Mouse (Mus musculus) gastrocnemius, postnatal 4 days (tissue): ENCODE data around the gene D17Wsu92e. TPM values are rescaled to one million over a fixed set of nuclear protein-coding genes. Genes with fewer than 3 reads are reported as not detected.
A peak's percentile ranks its signal among the peaks of the same experiment; 100 is the strongest.

Experiments used
- DNase-seq, 2 experiments: peaks; one replicate each; pipeline ENCODE4 v3.0.0; 2021 to 2022; ENCODE audit warnings: low spot score in 2 of 2, mixed read lengths in 2 of 2
- total RNA-seq, 2 experiments: library from RNA; stranded (reverse); gene quantifications; 2 replicates each; pipeline ENCODE4 v1.2.3; 2021

Gene D17Wsu92e
- total RNA-seq, 2 experiments from 2014 or later = 69.7 to 74.0 TPM

DNA sequence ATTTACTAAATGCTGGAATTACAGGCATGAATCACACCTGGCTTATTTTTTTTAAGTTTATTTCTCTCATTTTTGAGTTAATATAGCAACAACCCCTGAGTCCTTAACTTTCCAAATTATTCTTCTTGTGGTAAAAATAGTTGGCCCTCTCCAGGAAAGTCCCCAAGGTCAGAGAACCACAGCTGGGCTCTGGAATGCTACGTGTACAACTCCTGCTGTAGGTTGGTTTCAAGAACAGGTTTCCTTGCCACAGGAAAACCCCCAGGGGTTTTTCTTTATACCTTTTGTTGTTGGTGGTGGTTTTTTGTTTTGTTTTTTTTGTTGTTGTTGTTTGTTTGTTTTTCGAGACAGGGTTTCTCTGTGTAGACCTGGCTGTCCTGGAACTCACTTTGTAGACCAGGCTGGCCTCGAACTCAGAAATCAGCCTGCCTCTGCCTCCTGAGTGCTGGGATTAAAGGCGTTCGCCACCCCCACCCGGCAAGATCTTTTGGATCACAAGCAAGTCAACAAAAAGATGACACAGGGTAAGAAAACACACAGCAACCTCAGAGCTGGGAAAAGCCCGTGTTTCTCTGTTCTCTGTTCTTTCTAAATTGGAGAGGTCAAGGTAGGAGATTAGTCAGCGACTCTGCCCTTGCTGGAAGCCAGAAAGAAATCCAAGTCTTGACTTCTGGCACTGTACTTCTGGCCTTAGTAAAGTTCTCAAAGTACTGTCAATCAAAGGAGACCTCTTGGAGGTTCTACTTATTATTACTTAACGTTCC, 2.9 kb upstream of the D17Wsu92e start:
- DNase-seq = no peak

DNA sequence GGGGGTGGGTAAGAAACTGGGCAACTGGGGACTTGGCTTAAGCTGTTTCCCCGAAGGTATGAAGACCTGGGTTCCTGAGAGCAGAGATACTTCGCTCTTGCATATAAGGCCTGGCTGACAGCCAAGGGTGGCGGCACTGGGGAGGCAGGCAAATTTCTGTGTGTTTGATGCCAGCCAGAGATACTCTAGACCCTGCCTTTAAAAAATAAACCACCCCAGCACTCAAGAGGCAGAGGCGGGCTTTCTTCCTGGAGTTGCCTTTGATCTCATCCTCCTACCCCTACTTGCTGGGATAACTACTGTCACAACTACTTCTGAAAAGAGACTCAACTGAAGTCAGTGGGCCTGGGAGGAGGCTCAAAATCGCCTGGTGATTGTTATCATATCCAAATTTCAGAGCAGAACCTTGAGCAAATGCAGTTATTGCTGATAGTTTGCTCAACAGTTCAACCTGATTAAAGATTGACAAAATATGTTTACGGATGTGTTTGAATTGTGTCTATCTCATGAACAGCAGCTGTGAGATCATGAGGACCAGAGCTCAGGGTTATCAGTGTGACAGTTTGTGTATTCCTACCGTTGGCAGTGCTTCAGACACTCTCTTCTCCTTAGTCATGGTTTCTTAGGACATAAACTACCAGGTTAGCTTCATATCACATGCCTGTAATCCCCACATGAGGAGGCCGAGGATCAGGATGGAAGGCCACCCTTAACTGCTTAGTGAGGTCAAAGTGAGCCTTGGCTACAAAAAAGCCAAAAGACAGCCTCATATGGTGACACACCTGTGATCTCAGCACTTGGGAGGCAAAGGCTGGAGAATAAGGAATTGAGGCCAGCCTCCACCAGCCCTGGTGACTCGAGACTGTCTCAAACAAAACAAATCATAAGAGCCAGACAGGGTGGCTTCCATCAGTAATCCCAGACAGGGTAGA, 1.2 kb upstream of the D17Wsu92e start:
- no peak for DNase-seq

DNA sequence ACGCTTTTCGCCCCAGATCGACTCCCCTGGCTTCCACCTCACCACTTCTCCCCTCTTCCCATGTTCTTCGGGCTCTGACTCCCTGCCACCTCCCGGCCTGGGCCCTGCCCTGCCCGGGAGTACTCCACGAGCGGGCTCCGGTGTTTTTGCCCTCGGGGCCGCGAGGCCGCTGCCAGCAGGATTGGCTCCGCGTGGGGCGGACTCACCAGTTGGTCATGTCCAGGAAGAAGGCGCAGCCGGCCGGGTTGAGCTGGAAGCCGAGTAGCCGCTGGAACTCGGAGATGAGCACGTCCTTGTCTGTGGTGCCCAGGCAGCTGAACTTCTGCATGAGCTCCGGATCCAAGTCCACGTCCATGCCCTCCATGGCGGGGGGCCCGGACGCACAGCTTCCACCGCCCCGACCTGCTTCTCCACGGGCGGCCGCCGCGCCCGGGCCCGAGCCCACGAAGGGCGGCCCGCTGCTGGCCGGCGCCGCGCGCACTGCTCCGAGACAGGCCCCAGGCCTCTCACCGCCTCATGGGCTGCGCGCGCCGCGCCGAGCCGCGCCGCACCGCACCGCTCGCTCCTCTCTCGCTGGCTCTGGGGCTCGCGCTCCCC, 379 bp downstream of the D17Wsu92e start:
- peak; percentile 46 to 75 for DNase-seq

DNA sequence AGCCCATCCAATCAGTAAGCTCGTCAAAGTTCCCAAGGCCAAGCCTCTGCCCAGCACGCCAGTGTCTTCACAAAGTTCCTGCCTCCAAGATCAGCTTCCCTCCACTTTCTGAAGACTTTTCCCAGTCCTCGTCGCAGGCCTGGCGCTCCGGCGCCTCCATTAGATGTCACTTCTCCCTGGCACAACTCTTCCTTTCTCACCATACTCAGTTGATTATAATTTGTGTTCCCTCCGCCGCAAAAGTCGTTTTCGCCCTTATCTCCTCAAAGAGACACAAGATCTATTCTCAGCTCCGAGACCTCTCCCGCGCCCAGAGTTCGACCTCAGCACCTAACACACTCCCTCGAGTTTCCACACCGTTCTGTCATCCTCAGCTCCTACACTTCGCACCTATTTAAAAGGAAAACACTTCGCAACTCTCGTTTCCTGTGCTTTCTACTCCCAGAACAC, 902 bp downstream of the D17Wsu92e start:
- DNase-seq = peak in 1 of 2 experiments; percentile 31

DNA sequence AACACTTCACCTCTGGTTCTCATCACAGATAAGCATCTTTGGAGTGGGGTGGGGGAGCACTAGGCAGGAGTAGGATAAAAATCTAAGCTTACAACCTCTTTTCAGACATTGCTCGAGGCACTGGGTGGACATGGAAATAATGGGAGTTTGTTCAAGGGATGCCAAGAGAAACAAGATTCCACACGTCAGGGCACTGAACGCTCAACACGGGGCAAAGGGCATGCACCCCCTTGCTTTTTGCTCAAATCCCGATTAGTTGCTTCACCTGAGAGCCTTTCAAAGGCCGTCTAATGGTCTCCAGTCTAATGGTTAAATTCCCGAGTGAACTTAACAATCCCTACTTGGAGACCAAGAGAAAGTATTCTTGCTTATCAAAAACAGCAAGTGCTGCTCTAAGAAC, 1.4 kb downstream of the D17Wsu92e start:
- no peak for DNase-seq

DNA sequence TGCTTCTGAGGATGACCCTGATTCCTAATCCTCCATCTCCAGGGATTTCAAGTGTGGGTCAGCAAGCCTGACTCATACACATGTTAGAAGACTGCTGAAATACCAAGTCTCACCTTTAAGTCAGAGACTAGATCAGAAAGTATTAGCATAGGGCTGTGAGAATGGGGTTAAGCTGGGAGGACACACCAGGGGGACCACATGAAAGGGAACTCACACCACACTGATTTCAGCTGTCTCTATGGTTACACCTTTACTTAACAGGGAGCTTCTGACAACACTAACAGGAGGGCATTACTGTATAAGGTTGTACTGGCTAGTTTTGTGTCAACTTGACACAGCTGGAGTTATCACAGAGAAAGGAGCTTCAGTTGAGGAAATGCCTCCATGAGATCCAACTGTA, 5.8 kb downstream of the D17Wsu92e start:
- no peak for DNase-seq

DNA sequence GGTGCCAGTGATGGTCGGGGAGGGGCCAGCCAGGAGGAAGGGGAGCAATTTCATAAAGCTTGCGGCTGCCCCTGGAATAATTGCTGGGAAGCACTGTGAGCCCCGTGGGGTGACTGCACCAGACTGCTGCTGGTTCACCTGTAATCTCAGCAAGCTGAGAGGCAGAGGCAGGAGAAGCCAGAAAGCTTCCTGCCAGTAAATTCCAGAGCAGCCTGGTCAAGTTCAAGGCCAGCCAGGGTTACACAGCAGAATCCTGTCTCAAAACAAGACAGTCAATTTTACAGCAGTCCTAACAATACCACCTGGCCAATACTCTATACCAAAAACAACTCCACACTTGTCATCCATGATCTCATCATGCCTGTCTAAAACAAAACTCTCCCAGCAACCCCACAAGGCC, 8.5 kb downstream of the D17Wsu92e start:
- no peak for DNase-seq

DNA sequence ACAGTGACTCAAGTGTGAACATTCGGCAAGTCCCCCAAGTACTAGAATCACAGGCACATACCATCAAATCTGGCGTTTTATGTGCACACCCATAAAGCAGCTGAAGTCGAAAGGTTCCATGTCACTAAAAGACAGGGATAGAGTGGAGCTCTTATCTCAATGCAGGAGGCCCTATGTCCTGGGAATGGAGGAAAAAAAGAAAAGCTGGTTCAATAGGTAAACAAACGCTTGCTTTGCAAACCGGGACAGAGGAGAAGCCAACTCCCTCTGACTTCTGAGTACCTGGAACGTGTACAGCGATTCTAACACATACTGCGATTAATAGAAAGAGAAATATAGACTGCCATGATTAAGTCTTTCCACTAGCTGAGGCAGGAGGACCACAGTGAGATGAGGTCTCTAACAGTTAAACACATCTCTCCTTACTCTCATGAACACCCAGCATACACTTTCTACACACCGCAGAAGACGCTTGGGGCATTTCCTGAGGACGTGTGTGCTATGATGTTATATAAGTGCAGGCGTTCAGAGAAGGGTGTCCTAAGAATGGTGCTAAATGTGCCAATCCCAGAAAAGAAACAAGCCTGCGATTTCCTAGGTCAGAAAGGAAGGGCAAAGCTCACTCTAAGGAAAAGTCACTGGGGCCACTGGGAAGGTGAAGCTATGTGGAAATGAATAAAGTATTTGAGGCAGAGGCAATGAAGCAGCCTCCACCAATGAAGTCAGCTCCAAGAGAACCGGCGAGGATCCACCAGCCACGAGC, 9.7 kb downstream of the D17Wsu92e start:
- DNase-seq = no peak

DNA sequence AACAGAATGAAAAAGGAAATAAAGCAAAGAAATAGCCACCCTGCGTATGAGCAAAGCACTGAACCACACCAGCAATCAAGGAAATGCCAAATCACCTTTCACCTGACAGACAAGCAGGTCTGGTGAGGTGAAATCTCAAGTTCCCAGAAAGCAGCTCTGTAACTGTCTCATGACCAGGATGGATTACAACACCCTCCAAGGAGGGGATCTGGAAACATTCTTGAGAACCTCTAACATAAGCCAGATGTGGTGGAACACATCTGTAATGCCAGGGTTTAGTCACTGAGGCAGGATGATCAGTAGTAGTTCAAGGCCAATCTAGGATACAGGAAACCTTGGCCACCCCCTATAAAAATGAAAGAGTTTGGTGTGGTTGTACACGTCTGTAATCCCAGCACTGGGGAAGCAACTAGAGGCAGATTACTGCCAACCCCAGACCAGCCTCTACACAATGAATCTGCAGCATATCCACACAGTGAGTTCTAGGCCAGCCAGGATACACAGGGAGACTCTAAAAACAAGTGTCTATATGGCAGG, 12.8 kb downstream of the D17Wsu92e start:
- no peak for DNase-seq

DNA sequence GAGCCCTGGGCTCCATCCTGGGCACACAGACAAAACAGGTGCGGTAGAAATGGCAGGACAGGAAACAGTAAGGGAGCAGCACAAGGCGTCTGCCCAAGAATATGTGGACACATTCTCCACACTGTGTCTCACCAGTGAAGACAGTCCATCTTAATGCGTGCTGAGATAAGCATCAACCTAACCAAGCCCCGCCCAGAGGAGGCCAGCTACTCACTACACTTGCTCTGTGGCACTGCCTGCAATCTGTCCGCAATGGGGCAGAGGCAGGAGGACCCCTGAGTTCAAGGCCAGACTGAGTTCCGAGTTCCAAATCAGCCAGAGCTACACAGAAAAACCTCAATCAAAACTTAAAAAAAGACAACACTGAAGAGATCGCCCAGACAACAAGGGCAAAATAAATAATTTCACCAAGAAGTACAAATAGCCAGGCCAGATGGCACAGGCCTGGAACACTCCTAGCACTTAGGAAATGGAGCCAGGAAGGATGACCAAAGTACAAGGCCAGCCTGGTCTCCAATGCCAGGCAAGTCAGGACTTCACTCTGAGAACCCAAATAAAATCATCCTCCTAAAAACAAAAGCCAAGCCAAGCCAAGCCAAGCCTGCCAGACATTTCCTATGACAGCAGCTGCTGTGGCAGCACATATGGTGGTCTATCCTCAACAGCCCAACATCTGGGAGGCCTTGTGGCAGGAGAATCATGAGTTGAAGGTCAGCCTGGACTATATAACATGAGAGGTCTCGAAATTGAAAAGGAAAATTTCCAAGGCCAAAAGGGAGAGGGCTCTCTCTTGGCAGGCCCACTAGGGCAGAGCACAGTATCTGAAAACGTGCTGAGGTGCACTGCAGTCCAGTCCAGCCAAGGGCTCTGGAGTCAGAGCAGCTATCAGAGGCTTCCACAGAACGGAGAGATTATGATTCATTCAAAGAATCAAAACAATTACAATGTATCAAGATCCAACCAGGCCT, 15.4 kb downstream of the D17Wsu92e start:
- DNase-seq = no peak

DNA sequence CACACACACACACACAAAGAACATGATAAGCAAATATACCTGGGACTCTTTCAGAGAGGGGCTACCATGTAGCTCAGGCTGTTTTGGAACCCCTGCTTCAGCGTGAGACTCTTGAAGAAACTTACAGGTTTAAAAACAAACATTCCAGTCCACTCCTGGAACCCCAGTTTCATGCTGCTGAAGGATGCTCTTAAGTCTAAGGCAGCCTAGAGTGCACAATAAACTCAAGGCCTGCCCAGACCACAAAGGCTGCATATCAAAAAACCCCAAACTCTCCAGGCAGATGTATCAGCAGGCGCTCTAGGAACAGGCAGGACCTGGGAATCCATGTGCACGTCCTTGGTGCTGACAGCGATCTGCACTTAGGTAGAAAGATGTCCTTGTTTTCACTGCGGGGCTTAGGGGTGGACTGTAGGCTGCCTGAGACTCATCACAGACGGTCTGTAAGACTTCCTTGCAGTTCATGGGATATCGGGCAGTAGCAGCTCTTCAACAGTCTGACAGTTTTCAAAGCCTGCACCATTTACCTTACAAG, 16.2 kb downstream of the D17Wsu92e start:
- DNase-seq = no peak

DNA sequence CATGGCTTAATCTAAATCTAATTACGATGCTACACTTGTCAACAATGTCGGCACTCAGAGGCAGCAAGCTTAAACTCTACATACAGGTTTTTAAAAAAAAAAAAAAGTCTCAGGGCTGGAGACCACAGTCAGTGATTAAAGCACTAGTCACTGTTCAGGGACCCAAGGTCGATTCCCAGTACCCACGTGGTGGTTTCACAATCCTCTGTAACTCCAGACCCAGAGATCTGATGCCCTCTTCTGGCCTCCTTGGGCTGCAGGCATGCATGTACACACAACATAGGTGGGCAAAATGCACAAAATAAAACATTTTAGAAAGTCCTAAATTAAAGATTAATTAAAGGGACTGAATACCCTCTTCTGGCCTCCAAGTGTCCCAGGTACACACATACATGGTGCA, 16.7 kb downstream of the D17Wsu92e start:
- DNase-seq = no peak

DNA sequence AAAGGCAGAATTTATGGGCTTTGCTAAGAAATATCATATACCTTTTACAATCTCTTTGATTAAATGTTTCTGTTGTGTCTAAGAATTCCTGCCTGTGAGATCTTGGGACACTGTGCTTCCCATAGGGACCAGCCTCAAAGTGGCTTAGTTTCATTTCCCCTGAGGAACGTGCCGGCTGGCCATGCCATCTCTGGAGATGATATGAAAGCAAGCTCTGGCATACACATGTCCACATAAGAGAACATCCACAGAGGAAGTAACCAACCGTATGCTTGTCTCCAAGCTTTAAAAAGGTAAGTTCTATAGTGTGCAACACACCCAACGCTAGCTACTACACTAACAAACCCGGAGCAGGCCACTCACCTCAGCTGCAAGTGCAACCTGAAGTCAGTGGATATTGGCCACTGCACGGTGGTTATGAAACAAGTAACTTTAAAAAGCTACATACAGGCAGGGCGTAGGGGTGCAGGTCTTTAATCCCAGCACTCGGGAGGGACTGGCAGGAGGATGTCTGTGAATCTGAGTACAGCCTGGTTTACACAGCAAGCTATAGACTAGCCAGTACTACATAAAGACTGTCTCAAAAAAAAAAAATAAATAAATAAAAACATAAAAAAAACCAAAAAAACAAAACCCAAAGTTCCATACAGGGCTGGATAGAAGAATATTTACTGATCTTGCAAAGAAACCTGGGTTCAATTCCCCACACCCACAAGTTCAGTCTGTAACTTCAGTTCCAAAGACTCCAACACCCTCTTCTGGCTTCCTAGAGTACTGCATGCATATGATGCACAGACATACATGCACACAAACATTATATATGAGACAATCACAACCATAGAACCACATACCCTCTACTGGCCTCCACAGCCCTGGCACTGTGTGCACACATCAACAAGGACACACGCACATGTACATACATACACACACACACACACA, 19.5 kb downstream of the D17Wsu92e start:
- no peak for DNase-seq

DNA sequence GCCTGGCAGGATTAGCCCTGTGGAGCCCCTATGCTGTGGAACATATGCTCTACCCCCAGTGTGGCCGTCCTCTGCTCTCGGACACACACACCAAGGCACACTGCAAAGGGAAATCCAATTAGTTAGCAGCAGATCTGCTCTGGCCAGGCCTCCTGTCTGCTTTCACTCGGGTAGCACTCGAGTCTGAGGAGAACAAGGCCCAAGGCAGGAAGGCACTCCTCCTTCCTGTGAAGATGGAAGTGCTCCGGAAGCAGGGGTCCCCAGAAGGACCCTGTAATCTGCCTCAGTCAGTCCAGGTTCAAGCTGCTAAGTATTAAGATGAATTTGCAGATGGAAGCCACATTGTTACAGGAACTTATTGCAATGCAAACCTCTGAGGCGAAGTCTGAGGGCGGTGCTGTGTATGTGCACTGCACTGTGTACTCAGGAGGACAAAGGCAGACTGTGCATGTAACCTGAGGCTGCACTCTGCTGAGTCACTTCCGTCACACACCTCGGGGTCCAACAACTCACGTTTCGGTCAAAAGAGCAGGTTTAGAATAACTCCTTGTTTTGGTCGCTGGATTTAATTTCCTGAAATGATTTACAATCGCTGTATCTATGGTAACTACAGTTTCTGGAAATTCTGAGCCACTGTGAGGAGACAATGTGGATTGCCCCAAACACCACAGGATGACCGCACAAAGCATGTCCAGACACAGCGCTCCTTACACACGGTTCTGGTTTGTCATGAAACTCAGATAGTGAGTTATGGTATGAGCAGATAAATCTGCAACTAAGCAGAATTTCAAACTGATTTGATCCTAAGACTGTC, 20.5 kb downstream of the D17Wsu92e start:
- DNase-seq = no peak

DNA sequence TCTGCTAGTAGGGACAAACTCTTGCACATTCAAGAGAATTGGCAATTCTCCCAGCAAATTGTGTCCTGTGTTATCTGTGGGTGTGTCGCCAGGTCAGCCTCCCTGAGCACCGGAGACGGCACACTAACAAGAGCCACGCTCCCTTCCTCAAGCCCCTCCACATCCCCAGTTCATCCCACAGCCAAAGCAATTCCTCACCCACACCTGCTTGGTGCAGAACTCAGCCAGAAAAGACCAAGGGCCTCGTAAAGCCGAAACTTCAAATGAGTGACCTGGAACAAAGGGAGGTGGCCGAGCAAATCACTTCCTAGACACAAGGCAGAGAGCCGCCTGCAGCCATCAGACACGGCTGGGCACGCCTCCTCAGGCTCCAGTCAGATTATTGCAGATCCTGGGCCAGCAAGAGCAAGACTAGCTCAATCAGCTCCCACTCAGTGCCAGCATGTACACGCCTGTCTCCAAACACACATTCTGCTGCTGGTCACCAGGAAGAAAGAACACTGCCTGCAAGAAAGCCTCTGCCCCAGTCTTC, 23.0 kb downstream of the D17Wsu92e start:
- peak in 1 of 2 experiments; percentile 40 for DNase-seq

DNA sequence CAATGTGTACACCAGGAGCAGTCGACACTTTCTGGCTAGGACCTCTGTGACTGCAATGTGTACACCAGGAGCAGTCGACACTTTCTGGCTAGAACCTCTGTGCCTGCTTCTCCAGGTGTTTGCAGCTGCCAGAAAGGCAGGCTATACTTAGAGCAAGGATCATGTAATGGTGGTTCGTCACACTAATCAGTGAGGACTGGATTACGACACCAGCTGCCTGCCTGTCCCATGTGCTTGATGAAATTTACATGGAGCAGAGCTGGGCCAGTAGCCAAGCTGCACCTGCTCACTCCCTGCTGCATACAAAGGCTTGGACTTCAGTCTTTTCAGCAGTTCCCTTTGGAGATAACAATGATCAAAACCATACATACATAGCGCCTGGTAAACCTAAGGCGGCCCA, 23.7 kb downstream of the D17Wsu92e start:
- peak in 1 of 2 experiments; percentile 44 for DNase-seq

DNA sequence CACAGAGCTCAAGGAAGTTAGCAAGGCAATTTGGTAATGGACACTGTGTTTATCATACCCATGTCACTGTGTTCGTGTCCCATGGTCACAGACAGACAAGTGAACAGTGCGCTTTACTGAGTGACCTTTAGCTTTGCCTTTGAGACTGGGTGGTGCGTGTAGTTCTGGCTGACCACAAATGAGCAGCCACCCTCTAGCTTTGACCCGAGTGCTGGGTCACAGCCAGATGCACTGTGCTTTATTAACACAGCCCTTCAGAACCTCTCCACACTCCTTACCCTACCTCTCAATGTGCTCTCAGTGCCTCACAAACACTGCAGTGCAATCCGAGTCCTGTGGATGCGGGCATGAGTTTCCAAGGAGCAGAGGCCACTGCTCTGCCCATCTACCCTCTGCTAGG, 27.3 kb downstream of the D17Wsu92e start:
- DNase-seq = no peak
